Mouse (Mus musculus): Measurements from ENCODE around the gene Map3k20. TPM values are rescaled to one million over a fixed set of nuclear protein-coding genes. Genes with fewer than 3 reads are reported as not detected.

The Map3k20 gene
- polyA plus RNA-seq, 2 experiments, result 5.6 to 7.5 TPM

GRCm38 (mm10) chr2:72398227-72398626, 112.8 kb downstream of the Map3k20 start:
- no peaks in the 10 kb centered on the region for H3K36me3 ChIP-seq (replicated peaks; ENCODE audit: control insufficient read depth, insufficient read depth, low read depth)
- peaks cover 3 to 6% of the 10 kb centered on the region in 2 experiments; a peak in 3 of 4 replicates for H3K4me1 ChIP-seq (replicated peaks; ENCODE audit: control insufficient read depth in 2 of 2, insufficient read depth in 2 of 2, low read length in 1 of 2)
- no peak overlapping the region; the same call in 1 of the 2 replicates for H3K9ac ChIP-seq (replicated peaks)
- peak; percentile 40 to 61 (median 45) for DNase-seq (ENCODE audit: low read depth in 3 of 3, low spot score in 3 of 3)
- no peak overlapping the region for H3K27ac ChIP-seq
- H3K4me2 ChIP-seq (ENCODE audit: low read depth), result peak overlapping the region; percentile 26
- no peak for TF ChIP-seq EP300 (IDR thresholded peaks at IDR 0.05; ENCODE audit: low read depth)
- TF ChIP-seq CTCF (IDR thresholded peaks at IDR 0.05; ENCODE audit: low read depth), result peak; percentile 90
- H3K4me3 ChIP-seq (ENCODE audit: insufficient read depth in 1 of 2, low read depth in 2 of 2, low read length in 2 of 2), result no peak overlapping the region
- no peaks in the 10 kb centered on the region for H3K27me3 ChIP-seq (ENCODE audit: control insufficient read depth, insufficient read depth, low read length)
- WGBS (ENCODE audit: insufficient replicate concordance), result 20% methylated on average over 13 of the region's 13 CpGs
- ATAC-seq (ENCODE audit: insufficient read depth), result peak; percentile 71; the same call in 1 of the 2 replicates
- H3K9me3 ChIP-seq (ENCODE audit: control insufficient read depth, low read length), result no peaks in the 10 kb centered on the region

GRCm38 (mm10) chr2:72399469-72400195, 114.2 kb downstream of the Map3k20 start:
- Histone ChIP-seq H3K36me3 (replicated peaks; ENCODE audit: control insufficient read depth, insufficient read depth, low read depth) (no peaks in the 10 kb centered on the region), H3K9ac (replicated peaks) (no peak overlapping the region), H3K4me1 (replicated peaks; ENCODE audit: control insufficient read depth in 2 of 2, insufficient read depth in 2 of 2, low read length in 1 of 2) (peaks cover 3 to 6% of the 10 kb centered on the region in 2 experiments; a peak in 3 of 4 replicates), H3K4me3 (ENCODE audit: insufficient read depth in 1 of 2, low read depth in 2 of 2, low read length in 2 of 2) (no peak overlapping the region), H3K4me2 (ENCODE audit: low read depth) (no peak overlapping the region), H3K27me3 (ENCODE audit: control insufficient read depth, insufficient read depth, low read length) (no peaks in the 10 kb centered on the region), H3K27ac (no peak overlapping the region), H3K9me3 (ENCODE audit: control insufficient read depth, low read length) (no peaks in the 10 kb centered on the region)
- WGBS (ENCODE audit: insufficient replicate concordance), result 79% methylated on average over 12 of the region's 12 CpGs
- DNase-seq (ENCODE audit: low read depth in 3 of 3, low spot score in 3 of 3) (no peak), ATAC-seq (ENCODE audit: insufficient read depth) (no peak)
- TF ChIP-seq CTCF (IDR thresholded peaks at IDR 0.05; ENCODE audit: low read depth) (no peak), EP300 (IDR thresholded peaks at IDR 0.05; ENCODE audit: low read depth) (no peak)

GRCm38 (mm10) chr2:72401290-72401689, 115.9 kb downstream of the Map3k20 start:
- no peak overlapping the region for H3K4me2 ChIP-seq (ENCODE audit: low read depth)
- ATAC-seq (ENCODE audit: insufficient read depth), result no peak

GRCm38 (mm10) chr2:72405621-72406555, 120.5 kb downstream of the Map3k20 start:
- no peak for TF ChIP-seq EP300 (IDR thresholded peaks at IDR 0.05; ENCODE audit: low read depth)
- TF ChIP-seq CTCF (IDR thresholded peaks at IDR 0.05; ENCODE audit: low read depth), result no peak
- no peak overlapping the region for H3K4me3 ChIP-seq (ENCODE audit: insufficient read depth in 1 of 2, low read depth in 2 of 2, low read length in 2 of 2)
- no peaks in the 10 kb centered on the region for H3K36me3 ChIP-seq (replicated peaks; ENCODE audit: control insufficient read depth, insufficient read depth, low read depth)
- no peaks in the 10 kb centered on the region for H3K4me1 ChIP-seq (replicated peaks; ENCODE audit: control insufficient read depth in 2 of 2, insufficient read depth in 2 of 2, low read length in 1 of 2)
- no peak for ATAC-seq (ENCODE audit: insufficient read depth)
- no peak overlapping the region for H3K4me2 ChIP-seq (ENCODE audit: low read depth)
- DNase-seq (ENCODE audit: low read depth in 3 of 3, low spot score in 3 of 3), result no peak
- no peak overlapping the region for H3K9ac ChIP-seq (replicated peaks)
- H3K27me3 ChIP-seq (ENCODE audit: control insufficient read depth, insufficient read depth, low read length), result no peaks in the 10 kb centered on the region
- H3K9me3 ChIP-seq (ENCODE audit: control insufficient read depth, low read length), result no peaks in the 10 kb centered on the region
- H3K27ac ChIP-seq, result no peak overlapping the region
- 70% methylated on average over 12 of the region's 12 CpGs for WGBS (ENCODE audit: insufficient replicate concordance)

More at GRCm38 (mm10) chr2:72401290-72401689, 115.9 kb downstream of the Map3k20 start:
- Histone ChIP-seq H3K27ac (no peak overlapping the region), H3K4me3 (ENCODE audit: insufficient read depth in 1 of 2, low read depth in 2 of 2, low read length in 2 of 2) (no peak overlapping the region), H3K36me3 (replicated peaks; ENCODE audit: control insufficient read depth, insufficient read depth, low read depth) (no peaks in the 10 kb centered on the region), H3K9me3 (ENCODE audit: control insufficient read depth, low read length) (no peaks in the 10 kb centered on the region), H3K9ac (replicated peaks) (no peak overlapping the region), H3K4me1 (replicated peaks; ENCODE audit: control insufficient read depth in 2 of 2, insufficient read depth in 2 of 2, low read length in 1 of 2) (peaks cover 3 to 6% of the 10 kb centered on the region in 2 experiments; a peak in 3 of 4 replicates), H3K27me3 (ENCODE audit: control insufficient read depth, insufficient read depth, low read length) (no peaks in the 10 kb centered on the region)
- TF ChIP-seq EP300 (IDR thresholded peaks at IDR 0.05; ENCODE audit: low read depth) (no peak), CTCF (IDR thresholded peaks at IDR 0.05; ENCODE audit: low read depth) (no peak)
- WGBS (ENCODE audit: insufficient replicate concordance), result 86% methylated on average over 9 of the region's 9 CpGs
- DNase-seq (ENCODE audit: low read depth in 3 of 3, low spot score in 3 of 3), result no peak

GRCm38 (mm10) chr2:72406701-72407100, 121.3 kb downstream of the Map3k20 start:
- H3K27ac ChIP-seq, result no peak overlapping the region
- TF ChIP-seq CTCF (IDR thresholded peaks at IDR 0.05; ENCODE audit: low read depth) (no peak), EP300 (IDR thresholded peaks at IDR 0.05; ENCODE audit: low read depth) (no peak)
- no peaks in the 10 kb centered on the region for H3K36me3 ChIP-seq (replicated peaks; ENCODE audit: control insufficient read depth, insufficient read depth, low read depth)
- no peaks in the 10 kb centered on the region for H3K4me1 ChIP-seq (replicated peaks; ENCODE audit: control insufficient read depth in 2 of 2, insufficient read depth in 2 of 2, low read length in 1 of 2)
- no peaks in the 10 kb centered on the region for H3K27me3 ChIP-seq (ENCODE audit: control insufficient read depth, insufficient read depth, low read length)
- WGBS (ENCODE audit: insufficient replicate concordance), result 22% methylated on average over 10 of the region's 10 CpGs
- ATAC-seq (ENCODE audit: insufficient read depth) (no peak), DNase-seq (ENCODE audit: low read depth in 3 of 3, low spot score in 3 of 3) (no peak)
- H3K4me3 ChIP-seq (ENCODE audit: insufficient read depth in 1 of 2, low read depth in 2 of 2, low read length in 2 of 2), result no peak overlapping the region
- no peaks in the 10 kb centered on the region for H3K9me3 ChIP-seq (ENCODE audit: control insufficient read depth, low read length)
- H3K4me2 ChIP-seq (ENCODE audit: low read depth), result no peak overlapping the region
- H3K9ac ChIP-seq (replicated peaks), result no peak overlapping the region

Measured in liver, embryonic 14.5 days (tissue).